ENCODE assay signal across 26 mouse cellular contexts in genomic region chr11:43621769-43622168, GRCm38 (mm10). TPM values are rescaled to one million over a fixed set of nuclear protein-coding genes. Genes with fewer than 3 reads are reported as not detected.
DNase-seq lines count a peak whose midpoint lies in the region; ATAC-seq lines count a peak whose summit lies in the region.
"Had no signal": no experiment of that assay in that cellular context is flagged by ENCODE, and none has a peak within 500 bp of the region (broad histone marks: within the 10 kb centered on the region; RNA-seq: fewer than 3 reads in every experiment).

No protein-coding gene starts in this region.

- peaks cover 23% of the 10 kb centered on the region for H3K4me1 ChIP-seq in intestine, embryonic 14.5 days (replicated peaks; ENCODE audit: control insufficient read depth, insufficient read depth, low read length)
- H3K4me1 ChIP-seq in liver, embryonic 15.5 days (replicated peaks), result peaks cover 11% of the 10 kb centered on the region; the same call in 1 of the 2 replicates
- peaks cover 15% of the 10 kb centered on the region for H3K4me1 ChIP-seq in forebrain, embryonic 16.5 days (replicated peaks; ENCODE audit: control insufficient read depth, insufficient read depth, low read length)

- H3K9me3 ChIP-seq in intestine, embryonic 14.5 days (ENCODE audit: control insufficient read depth, low read length), result no peaks in the 10 kb centered on the region
- H3K9me3 ChIP-seq in liver, embryonic 15.5 days (replicated peaks), result no peaks in the 10 kb centered on the region
- H3K9me3 ChIP-seq in forebrain, embryonic 16.5 days (ENCODE audit: control insufficient read depth, low read length), result no peaks in the 10 kb centered on the region
- H3K9me3 ChIP-seq: embryonic facial prominence, embryonic 12.5 days; heart, embryonic 13.5 days; hindbrain, embryonic 15.5 days; limb, embryonic 12.5 days; stomach, embryonic 15.5 days had no signal

- H3K27ac ChIP-seq in intestine, embryonic 14.5 days (ENCODE audit: low read depth), result no peak overlapping the region
- no peak overlapping the region for H3K27ac ChIP-seq in liver, embryonic 15.5 days (replicated peaks)
- no peak overlapping the region for H3K27ac ChIP-seq in forebrain, embryonic 16.5 days (ENCODE audit: low read length)
- H3K27ac ChIP-seq: embryonic facial prominence, embryonic 12.5 days; gastrocnemius, adult 2 months; heart, embryonic 13.5 days; hindbrain, embryonic 15.5 days; layer of hippocampus, adult 2 months; left cerebral cortex, adult 2 months; limb, embryonic 12.5 days; stomach, embryonic 15.5 days had no signal

- intact Hi-C loops in left cerebral cortex, postnatal 4 days (cut with DNase I), result loop anchor here (10.0 kb wide), 1 partner anchor 53 kb away; no protein-coding TSS in a partner anchor

- no peak overlapping the region for H3K4me2 ChIP-seq in intestine, embryonic 14.5 days (ENCODE audit: low read length)
- H3K4me2 ChIP-seq in liver, embryonic 15.5 days, result no peak overlapping the region
- H3K4me2 ChIP-seq in forebrain, embryonic 16.5 days (ENCODE audit: low read length), result no peak overlapping the region
- H3K4me2 ChIP-seq: embryonic facial prominence, embryonic 12.5 days; heart, embryonic 13.5 days; hindbrain, embryonic 15.5 days; limb, embryonic 12.5 days; stomach, embryonic 15.5 days had no signal

- DNase-seq in intestine, embryonic 14.5 days (ENCODE audit: low spot score), result no peak
- peak; percentile 88 for DNase-seq in kidney, adult 9 months
- DNase-seq in kidney, postnatal 36 days, result peak; percentile 70 to 77
- DNase-seq in left cerebral cortex, postnatal 4 days, result no peak
- DNase-seq in adrenal gland, adult (ENCODE audit: inconsistent age in 2 of 2, low spot score in 1 of 2), result no peak
- no peak for DNase-seq in layer of hippocampus, postnatal 10 days (ENCODE audit: low spot score in 2 of 2)
- DNase-seq: adrenal gland, postnatal 14 days; cerebellum, adult 18-20 months; gastrocnemius, adult 2 months; heart, postnatal 36 days; spleen, adult 18-20 months had no signal

- peak; percentile 41 for ATAC-seq in intestine, embryonic 14.5 days (replicated peaks; ENCODE audit: low FRiP score, low TSS enrichment, low read depth)
- ATAC-seq in liver, embryonic 15.5 days (ENCODE audit: insufficient read depth), result peak; percentile 67; the same call in 1 of the 2 replicates
- no peak for ATAC-seq in forebrain, embryonic 16.5 days
- ATAC-seq: lung, postnatal 0 days had no signal

- H3K27me3 ChIP-seq in intestine, embryonic 14.5 days (replicated peaks; ENCODE audit: control insufficient read depth, insufficient read depth, low read length), result no peaks in the 10 kb centered on the region
- H3K27me3 ChIP-seq in liver, embryonic 15.5 days, result no peaks in the 10 kb centered on the region
- no peaks in the 10 kb centered on the region for H3K27me3 ChIP-seq in forebrain, embryonic 16.5 days (replicated peaks; ENCODE audit: control insufficient read depth, insufficient read depth, low read length)
- H3K27me3 ChIP-seq: CH12.LX; embryonic facial prominence, embryonic 12.5 days; heart, embryonic 13.5 days; hindbrain, embryonic 15.5 days; limb, embryonic 12.5 days; stomach, embryonic 15.5 days had no signal

- no peak overlapping the region for H3K9ac ChIP-seq in intestine, embryonic 14.5 days (ENCODE audit: low read length)
- H3K9ac ChIP-seq in liver, embryonic 15.5 days, result no peak overlapping the region
- no peak overlapping the region for H3K9ac ChIP-seq in forebrain, embryonic 16.5 days (replicated peaks; ENCODE audit: low read depth, low read length)
- H3K9ac ChIP-seq: embryonic facial prominence, embryonic 12.5 days; heart, embryonic 13.5 days; hindbrain, embryonic 15.5 days; limb, embryonic 12.5 days; stomach, embryonic 15.5 days had no signal

- 69% methylated on average over 5 of the region's 5 CpGs for WGBS in intestine, embryonic 14.5 days
- 53% methylated on average over 5 of the region's 5 CpGs for WGBS in liver, embryonic 15.5 days (ENCODE audit: insufficient replicate concordance)
- 85% methylated on average over 5 of the region's 5 CpGs for WGBS in forebrain, embryonic 16.5 days

- H3K4me3 ChIP-seq in intestine, embryonic 14.5 days (ENCODE audit: low read depth, low read length), result no peak overlapping the region
- no peak overlapping the region for H3K4me3 ChIP-seq in liver, embryonic 15.5 days (replicated peaks)
- H3K4me3 ChIP-seq in forebrain, embryonic 16.5 days (replicated peaks; ENCODE audit: low read length), result no peak overlapping the region
- H3K4me3 ChIP-seq: embryonic facial prominence, embryonic 12.5 days; gastrocnemius, adult 2 months; heart, embryonic 13.5 days; hindbrain, embryonic 15.5 days; layer of hippocampus, adult 2 months; left cerebral cortex, adult 2 months; limb, embryonic 12.5 days; stomach, embryonic 15.5 days had no signal

- H3K36me3 ChIP-seq in intestine, embryonic 14.5 days (ENCODE audit: control insufficient read depth, insufficient read depth, low read length), result no peaks in the 10 kb centered on the region
- H3K36me3 ChIP-seq in liver, embryonic 15.5 days (replicated peaks), result no peaks in the 10 kb centered on the region
- H3K36me3 ChIP-seq in forebrain, embryonic 16.5 days (ENCODE audit: control insufficient read depth, insufficient read depth), result no peaks in the 10 kb centered on the region
- H3K36me3 ChIP-seq: embryonic facial prominence, embryonic 12.5 days; heart, embryonic 13.5 days; hindbrain, embryonic 15.5 days; limb, embryonic 12.5 days; stomach, embryonic 15.5 days had no signal

RNA-seq across cellular contexts. Expression of gene Fabp6, which starts 20.4 kb away (rescaled TPM):
- polyA plus RNA-seq in intestine, embryonic 14.5 days (2014; fragmentation: Nextera tagmentation; extraction: Ambion mirVana), result 0.43 TPM in 1 of 2 replicates, not detected in the other
- not detected in 2 replicates for polyA plus RNA-seq in liver, embryonic 15.5 days (2015; fragmentation: Nextera tagmentation; extraction: Ambion mirVana)
- polyA plus RNA-seq in forebrain, embryonic 16.5 days (2015; fragmentation: Nextera tagmentation; extraction: Ambion mirVana), result not detected in 2 replicates
- total RNA-seq in left cerebral cortex, postnatal 4 days (2021), result not detected
- not detected for total RNA-seq in layer of hippocampus, postnatal 10 days (2021)
- total RNA-seq: adrenal gland, postnatal 14 days; CH12.LX; common myeloid progenitor, adult 5-6 weeks; gastrocnemius, adult 2 months; granulocyte monocyte progenitor cell, adult 5-6 weeks; heart, postnatal 36 days; layer of hippocampus, adult 2 months; left cerebral cortex, adult 2 months; megakaryocyte, adult 5-6 weeks; midbrain, postnatal 0 days had no signal
- polyA plus RNA-seq: embryonic facial prominence, embryonic 12.5 days; heart, embryonic 13.5 days; hindbrain, embryonic 15.5 days; limb, embryonic 12.5 days; midbrain, postnatal 0 days had no signal

RNA-seq across cellular contexts. Expression of gene 4933415A04Rik, which starts 34.9 kb away (rescaled TPM):
- polyA plus RNA-seq in intestine, embryonic 14.5 days (2014; fragmentation: Nextera tagmentation; extraction: Ambion mirVana), result 6.4 and 6.8 TPM in 2 replicates
- polyA plus RNA-seq in liver, embryonic 15.5 days (2015; fragmentation: Nextera tagmentation; extraction: Ambion mirVana), result 0.50 and 0.51 TPM in 2 replicates
- polyA plus RNA-seq in forebrain, embryonic 16.5 days (2015; fragmentation: Nextera tagmentation; extraction: Ambion mirVana), result 2.7 and 3.3 TPM in 2 replicates
- 1 to 10 TPM; 1.7 to 2.2 TPM for total RNA-seq in left cerebral cortex, postnatal 4 days (2021)
- 1 to 10 TPM; 1.9 to 2.6 TPM for total RNA-seq in layer of hippocampus, postnatal 10 days (2021)
- total RNA-seq: CH12.LX; common myeloid progenitor, adult 5-6 weeks; gastrocnemius, adult 2 months; granulocyte monocyte progenitor cell, adult 5-6 weeks; megakaryocyte, adult 5-6 weeks had no signal

Comparison
In these comparisons a context has a peak if more than half of its experiments do, and no peak if none do; other contexts are left out.
1. DNase-seq: peak in kidney, adult 9 months (single experiment) and kidney, postnatal 36 days (2 of 2); none in intestine, embryonic 14.5 days (single experiment), left cerebral cortex, postnatal 4 days (single experiment), adrenal gland, adult (0 of 2) and layer of hippocampus, postnatal 10 days (0 of 2).